Mouse (Mus musculus) CH12F3 (cell line): ENCODE data around the gene Hmcn2.

Experiments used
- in situ Hi-C: fragments of 300-500 bp; cut with MboI; formaldehyde crosslinking; loops from 2 replicates; pipeline ENCODE4 v1.14.3; 2020; ENCODE audit warnings: low sequenced_read_pairs

Gene Hmcn2

GRCm38 (mm10) chr2:31381292-31381846 is 67.2 kb downstream of the Hmcn2 start:
- in situ Hi-C loops, result no loop called here

- in situ Hi-C loops, result no loop called here
Measured at GRCm38 (mm10) chr2:31382952-31383351, 68.7 kb downstream of the Hmcn2 start.

- in situ Hi-C loops, result no loop called here
Measured at GRCm38 (mm10) chr2:31416968-31417367, 102.8 kb downstream of the Hmcn2 start.

GRCm38 (mm10) chr2:31418021-31418420 is 103.8 kb downstream of the Hmcn2 start:
- in situ Hi-C loops, result no loop called here

- in situ Hi-C loops, result no loop called here
Measured at GRCm38 (mm10) chr2:31418571-31418970, 104.4 kb downstream of the Hmcn2 start.

GRCm38 (mm10) chr2:31420914-31421313 is 106.7 kb downstream of the Hmcn2 start:
- in situ Hi-C loops, result no loop called here

- in situ Hi-C loops, result no loop called here
Measured at GRCm38 (mm10) chr2:31422576-31422975, 108.4 kb downstream of the Hmcn2 start.

GRCm38 (mm10) chr2:31431477-31431876 is 117.3 kb downstream of the Hmcn2 start:
- in situ Hi-C loops, result no loop called here

GRCm38 (mm10) chr2:31434746-31435145 is 120.5 kb downstream of the Hmcn2 start:
- in situ Hi-C loops, result no loop called here

- in situ Hi-C loops, result no loop called here
Measured at GRCm38 (mm10) chr2:31435567-31435966, 121.4 kb downstream of the Hmcn2 start.

- in situ Hi-C loops, result no loop called here
Measured at GRCm38 (mm10) chr2:31437480-31438245, 123.4 kb downstream of the Hmcn2 start.

GRCm38 (mm10) chr2:31439576-31439975 is 125.4 kb downstream of the Hmcn2 start:
- in situ Hi-C loops, result no loop called here

- in situ Hi-C loops, result no loop called here
Measured at GRCm38 (mm10) chr2:31442480-31443160, 128.4 kb downstream of the Hmcn2 start.

- in situ Hi-C loops, result no loop called here
Measured at GRCm38 (mm10) chr2:31446036-31446435, 131.8 kb downstream of the Hmcn2 start.

- in situ Hi-C loops, result no loop called here
Measured at GRCm38 (mm10) chr2:31446456-31446855, 132.2 kb downstream of the Hmcn2 start.

GRCm38 (mm10) chr2:31447536-31447935 is 133.3 kb downstream of the Hmcn2 start:
- in situ Hi-C loops, result no loop called here

- in situ Hi-C loops, result no loop called here
Measured at GRCm38 (mm10) chr2:31448756-31449440, 134.7 kb downstream of the Hmcn2 start.

GRCm38 (mm10) chr2:31449441-31449815 is 135.2 kb downstream of the Hmcn2 start:
- in situ Hi-C loops, result no loop called here

- in situ Hi-C loops, result no loop called here
Measured at GRCm38 (mm10) chr2:31449902-31450301, 135.7 kb downstream of the Hmcn2 start.

GRCm38 (mm10) chr2:31450661-31451060 is 136.4 kb downstream of the Hmcn2 start:
- in situ Hi-C loops, result no loop called here

- in situ Hi-C loops, result no loop called here
Measured at GRCm38 (mm10) chr2:31451530-31451929, 137.3 kb downstream of the Hmcn2 start.
